Mouse (Mus musculus) cerebellum, adult 2 months (tissue): ENCODE data around the gene Cidec.

ENCODE experiments used
- CTCF ChIP-seq: fragments of 200-500 bp; IDR thresholded peaks from 2 replicates; pipeline ENCODE4 v1.5.1; 2011; ENCODE audit warnings: low read depth, mild to moderate bottlenecking, control low read depth, low read length, moderate library complexity, borderline replicate concordance; ENCODE audit not compliant: insufficient read depth
- POLR2A ChIP-seq: fragments of 200-500 bp; IDR thresholded peaks from 2 replicates; pipeline ENCODE4 v1.6.1; 2011; ENCODE audit warnings: low read length, control low read depth, borderline replicate concordance; ENCODE audit not compliant: insufficient read depth

DNA sequence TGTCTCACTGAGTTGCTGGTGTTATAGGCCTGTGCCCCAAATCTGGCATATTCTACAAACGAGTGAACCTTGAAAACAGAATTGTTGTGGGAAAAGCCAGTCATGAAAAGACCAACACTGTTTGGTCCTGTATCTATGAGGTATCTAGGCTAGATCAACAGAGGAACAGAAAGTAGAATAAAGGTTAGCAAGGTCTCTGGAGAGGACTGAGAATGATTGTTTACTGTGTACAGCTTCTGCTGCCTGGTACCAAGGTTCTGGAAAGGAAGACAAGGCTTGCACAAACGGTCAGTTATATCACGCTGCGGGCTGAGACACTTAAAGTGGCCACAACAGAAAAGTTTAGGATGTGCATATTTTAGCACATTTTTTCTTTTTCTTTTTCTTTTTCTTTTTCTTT, 8.9 kb downstream of the Cidec start:
- TF ChIP-seq POLR2A (no peak), CTCF (no peak)
